Mouse (Mus musculus) erythroid progenitor cell, adult 5-6 weeks (primary cell): ENCODE results near the gene Lrrc45. TPM values are rescaled to one million over a fixed set of nuclear protein-coding genes. Genes with fewer than 3 reads are reported as not detected.
A peak's percentile ranks its signal among the peaks of the same experiment; 100 is the strongest.

Experiments used
- ATAC-seq: replicated peaks from 2 replicates; pipeline ENCODE4 v1.8.0; 2016; ENCODE audit warnings: moderate number of reproducible peaks, mild to moderate bottlenecking, moderate TSS enrichment, inconsistent platforms; ENCODE audit not compliant: poor library complexity, low FRiP score, severe bottlenecking
- total RNA-seq, 2 experiments: library from RNA; stranded (forward) in 1 of 2; stranded (reverse) in 1 of 2; fragments of 150-400 nt in 1 of 2; fragments of 186-747, 209-891 nt in 1 of 2; gene quantifications; 2 replicates each; pipeline versions ENCODE4 v1.2.3 to v1.2.4; 2015 to 2017; ENCODE audit warnings: low replicate concordance in 2 of 2

Gene Lrrc45
- total RNA-seq, 2 experiments from 2014 or later = 3.4 to 12.9 TPM

DNA sequence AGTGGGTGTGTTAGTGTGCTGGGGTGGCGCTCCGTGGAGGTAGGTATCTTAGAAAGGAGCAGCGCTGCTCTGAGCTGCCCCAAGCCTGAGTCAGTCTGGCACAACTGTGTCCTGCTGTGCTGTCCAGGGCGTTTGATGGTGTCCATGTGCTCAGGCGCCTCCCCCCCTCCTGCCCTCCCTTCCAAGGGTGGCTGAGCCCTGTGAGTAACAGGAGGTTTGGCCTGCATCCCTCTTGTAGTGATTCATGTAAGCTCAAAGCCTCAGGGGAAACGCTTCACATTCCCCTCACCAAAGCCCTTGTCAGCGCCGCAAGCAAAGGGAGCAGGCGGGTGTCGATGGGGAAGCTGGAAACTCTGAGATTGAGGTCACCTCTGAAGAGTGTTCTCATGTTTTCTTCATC is 16.0 kb upstream of the Lrrc45 start:
- no peak for ATAC-seq

DNA sequence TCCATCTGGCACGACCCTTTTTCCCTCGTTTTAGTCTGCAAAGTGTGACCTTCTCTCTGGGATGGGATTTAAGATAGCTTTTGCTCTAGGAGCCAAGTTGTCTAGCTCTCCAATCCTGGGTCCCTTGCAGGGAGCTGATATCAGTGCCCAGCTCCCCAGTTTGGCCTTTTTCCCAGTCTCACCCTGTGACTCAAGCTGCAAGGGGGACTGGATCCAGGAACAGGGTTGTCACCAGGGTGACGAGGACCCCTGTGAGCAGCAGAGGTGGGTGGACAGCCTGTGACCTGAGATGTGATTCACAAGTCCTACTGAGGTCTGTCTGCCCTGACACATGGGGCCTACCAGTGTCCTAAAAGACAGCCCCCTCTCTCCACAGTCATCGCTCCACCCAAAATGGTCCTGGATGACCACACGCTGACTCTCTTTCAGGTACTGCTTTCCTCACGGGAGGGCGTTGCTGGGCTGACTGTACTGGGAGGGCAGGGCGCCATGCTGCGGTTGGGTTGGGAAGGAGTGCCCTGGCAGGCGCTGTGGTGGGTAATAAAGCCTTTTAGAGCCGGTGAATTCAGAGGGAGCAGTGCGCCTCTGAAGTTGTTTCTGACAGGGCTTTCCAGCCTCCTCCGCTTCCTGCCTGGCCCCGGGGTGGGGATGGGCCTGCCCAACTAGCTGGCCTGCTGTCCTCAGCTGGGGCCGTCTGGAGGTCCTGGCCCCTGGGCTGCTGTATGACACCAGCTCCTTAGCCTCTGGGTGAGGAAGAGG is 9.8 kb upstream of the Lrrc45 start:
- ATAC-seq = no peak

GRCm38 (mm10) chr11:120704486-120705325 is 9.0 kb upstream of the Lrrc45 start:
- no peak for ATAC-seq

- ATAC-seq = no peak
These were observed 7.6 kb upstream of the Lrrc45 start for GRCm38 (mm10) chr11:120706120-120706519.

- no peak for ATAC-seq
These were observed 6.5 kb upstream of the Lrrc45 start for GRCm38 (mm10) chr11:120707225-120707624.

GRCm38 (mm10) chr11:120707969-120708368 is 5.8 kb upstream of the Lrrc45 start:
- no peak for ATAC-seq

DNA sequence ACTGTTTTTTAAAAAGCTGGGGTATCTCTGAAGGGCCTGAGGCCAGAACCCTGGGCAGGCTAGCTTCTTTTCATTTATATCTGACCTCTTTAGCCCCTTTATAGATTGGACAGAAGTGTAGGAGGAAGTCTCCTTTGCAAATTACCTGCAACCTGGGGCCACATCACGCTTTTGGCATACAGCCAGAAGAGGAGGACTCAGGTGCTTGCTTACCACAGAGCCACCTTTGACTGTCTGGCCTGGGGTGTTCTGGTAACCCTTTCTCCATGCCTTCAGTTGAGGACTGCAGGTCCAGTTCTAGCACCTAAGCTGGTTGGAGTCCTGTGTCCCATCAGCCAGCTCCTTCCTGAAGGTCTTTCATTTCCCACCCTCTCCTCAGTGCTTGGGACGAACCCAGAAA is 4.2 kb upstream of the Lrrc45 start:
- no peak for ATAC-seq

DNA sequence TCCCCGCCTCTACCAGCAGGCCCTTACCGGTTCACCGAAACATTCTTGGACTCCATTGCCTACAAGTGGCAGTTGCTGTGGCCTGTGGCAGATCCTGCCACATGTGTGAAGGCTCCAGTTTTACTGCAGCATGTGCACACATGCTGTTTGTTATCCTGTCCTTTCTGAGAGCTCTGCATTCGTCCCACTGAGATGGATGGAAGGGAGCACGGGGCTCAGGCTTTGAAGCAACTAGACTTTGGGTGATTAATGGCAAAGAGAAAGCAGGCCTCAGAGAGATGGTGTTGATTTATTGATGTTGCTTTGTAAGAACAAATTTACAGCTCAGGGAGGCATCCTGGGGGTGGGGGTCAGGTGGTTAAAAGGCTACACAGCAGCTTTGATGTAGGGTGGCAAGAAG is 3.1 kb upstream of the Lrrc45 start:
- ATAC-seq = no peak

- no peak for ATAC-seq
These were observed 1.6 kb upstream of the Lrrc45 start for GRCm38 (mm10) chr11:120711980-120712604.

DNA sequence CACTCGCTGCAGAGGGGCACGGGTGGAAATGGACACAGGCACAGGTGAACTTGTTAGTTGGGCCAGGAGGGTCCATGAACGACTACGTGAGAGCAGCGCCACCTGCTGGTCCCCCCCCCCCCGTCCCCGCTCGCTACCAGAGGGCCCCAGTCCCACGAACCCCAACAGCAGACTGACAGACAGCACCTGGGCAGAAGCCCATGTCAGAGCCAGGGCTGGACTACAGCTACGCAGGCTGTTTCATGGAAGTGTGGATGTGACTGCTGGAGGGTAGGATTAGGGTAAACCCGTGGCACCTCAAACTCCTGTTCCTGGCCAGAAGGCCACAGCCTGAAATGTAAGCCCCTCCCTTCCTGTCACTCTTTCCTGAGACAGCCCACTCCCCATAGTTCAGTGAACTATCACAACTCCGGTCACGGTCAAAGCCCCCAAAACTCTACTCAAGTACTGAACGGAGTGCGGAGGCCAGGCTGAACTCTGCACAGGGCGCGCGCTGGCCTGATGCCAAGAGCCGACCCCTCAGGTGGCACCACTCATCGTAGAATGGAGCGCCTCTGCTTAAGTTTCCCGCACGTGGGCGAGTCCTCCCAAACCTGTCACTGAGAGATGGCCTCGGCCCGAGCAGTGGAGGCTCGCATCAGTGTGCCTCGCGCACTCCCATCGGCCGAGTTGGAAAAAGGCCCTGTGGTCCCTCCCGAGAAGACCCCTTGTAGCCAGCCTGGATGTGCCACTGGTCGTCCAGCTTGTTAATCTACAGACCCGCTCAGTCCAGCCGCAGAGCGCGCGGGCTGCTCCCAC is 755 bp upstream of the Lrrc45 start:
- ATAC-seq = peak; percentile 16

- no peak for ATAC-seq
These were observed 821 bp downstream of the Lrrc45 start for GRCm38 (mm10) chr11:120714546-120714945.

GRCm38 (mm10) chr11:120715131-120715530 is 1.4 kb downstream of the Lrrc45 start:
- no peak for ATAC-seq

- ATAC-seq = no peak
These were observed 5.5 kb downstream of the Lrrc45 start for GRCm38 (mm10) chr11:120719242-120719641.

GRCm38 (mm10) chr11:120719841-120720376 is 6.2 kb downstream of the Lrrc45 start:
- no peak for ATAC-seq

DNA sequence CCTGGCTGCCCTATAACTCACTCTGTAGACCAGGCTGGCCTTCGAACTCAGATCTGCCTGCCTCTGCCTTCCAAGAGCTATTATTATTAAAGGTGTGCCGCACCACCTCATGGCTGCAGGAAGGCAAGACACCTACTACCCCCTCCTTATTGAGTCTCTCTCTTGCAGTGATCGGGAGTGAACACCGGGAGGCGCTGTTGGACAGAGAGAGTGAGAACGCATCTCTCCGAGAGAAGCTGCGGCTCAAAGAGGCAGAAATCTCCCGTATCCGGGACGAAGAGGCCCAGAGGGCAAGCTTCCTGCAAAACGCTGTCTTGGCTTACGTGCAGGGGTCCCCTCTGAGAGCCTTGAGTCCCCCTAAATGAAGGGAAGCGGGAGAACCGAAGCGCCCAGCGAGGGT is 6.7 kb downstream of the Lrrc45 start:
- peak; percentile 44; the same call in 1 of the 2 replicates for ATAC-seq

GRCm38 (mm10) chr11:120721124-120722066 is 7.7 kb downstream of the Lrrc45 start, which contains the start of gene Rac3:
Gene Rac3 (plus strand): TSS chr11:120721470.
- ATAC-seq = no peak

- no peak for ATAC-seq
These were observed 8.4 kb downstream of the Lrrc45 start for GRCm38 (mm10) chr11:120722067-120722630.

GRCm38 (mm10) chr11:120722761-120723382 is 9.1 kb downstream of the Lrrc45 start:
- ATAC-seq = no peak
